Mouse (Mus musculus): ENCODE data around the gene Tmcc1. TPM values are rescaled to one million over a fixed set of nuclear protein-coding genes. Genes with fewer than 3 reads are reported as not detected.
A peak's percentile ranks its signal among the peaks of the same experiment; 100 is the strongest.

Tmcc1 gene
- polyA plus RNA-seq, 1 experiment, result 0.58 TPM

- peaks cover 4% of the 10 kb centered on the region; the same call in 1 of the 2 replicates for H3K4me1 ChIP-seq
- no peaks in the 10 kb centered on the region for H3K27me3 ChIP-seq (replicated peaks)
- no peaks in the 10 kb centered on the region for H3K9me3 ChIP-seq
- peaks cover 17% of the 10 kb centered on the region for H3K36me3 ChIP-seq (replicated peaks; ENCODE audit: low read length)
- no peak overlapping the region for H3K4me3 ChIP-seq (replicated peaks)
- TF ChIP-seq GATA1 (IDR thresholded peaks at IDR 0.05; ENCODE audit: borderline replicate concordance, low read length), result no peak
- TF ChIP-seq FLI1 (IDR thresholded peaks at IDR 0.05; ENCODE audit: low read length), result no peak
These were observed 38.2 kb downstream of the Tmcc1 start for GRCm38 (mm10) chr6:116154854-116155624.

GRCm38 (mm10) chr6:116147386-116147785 lies 45.9 kb downstream of the Tmcc1 start:
- peaks cover 4% of the 10 kb centered on the region; the same call in 1 of the 2 replicates for H3K9me3 ChIP-seq
- peaks cover 13% of the 10 kb centered on the region for H3K4me1 ChIP-seq
- peaks cover 17% of the 10 kb centered on the region for H3K36me3 ChIP-seq (replicated peaks; ENCODE audit: low read length)
- H3K4me3 ChIP-seq (replicated peaks), result no peak overlapping the region
- H3K27me3 ChIP-seq (replicated peaks), result no peaks in the 10 kb centered on the region
- TF ChIP-seq GATA1 (IDR thresholded peaks at IDR 0.05; ENCODE audit: borderline replicate concordance, low read length) (no peak), FLI1 (IDR thresholded peaks at IDR 0.05; ENCODE audit: low read length) (no peak)

DNA sequence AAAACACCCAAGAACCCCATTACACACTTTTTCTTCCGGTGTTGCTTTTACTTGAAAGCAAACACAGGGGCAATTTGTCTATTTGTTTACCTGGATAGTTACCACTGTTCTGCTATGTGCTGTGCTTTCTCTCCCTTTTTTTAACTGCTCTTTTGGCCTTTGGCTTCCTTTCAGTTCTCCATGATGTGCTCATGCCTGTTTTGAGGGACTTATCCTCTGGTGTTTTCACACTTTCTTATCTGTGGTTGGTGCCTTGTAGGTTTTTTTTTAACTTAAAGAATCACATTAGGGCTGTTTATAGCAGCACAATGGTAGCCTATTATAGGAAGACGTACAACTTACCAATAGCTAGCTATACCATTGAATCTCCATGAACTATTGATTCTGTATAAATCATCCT lies 51.6 kb downstream of the Tmcc1 start:
- TF ChIP-seq FLI1 (IDR thresholded peaks at IDR 0.05; ENCODE audit: low read length) (no peak), GATA1 (IDR thresholded peaks at IDR 0.05; ENCODE audit: borderline replicate concordance, low read length) (no peak)
- peaks cover 6% of the 10 kb centered on the region for H3K36me3 ChIP-seq (replicated peaks; ENCODE audit: low read length)

DNA sequence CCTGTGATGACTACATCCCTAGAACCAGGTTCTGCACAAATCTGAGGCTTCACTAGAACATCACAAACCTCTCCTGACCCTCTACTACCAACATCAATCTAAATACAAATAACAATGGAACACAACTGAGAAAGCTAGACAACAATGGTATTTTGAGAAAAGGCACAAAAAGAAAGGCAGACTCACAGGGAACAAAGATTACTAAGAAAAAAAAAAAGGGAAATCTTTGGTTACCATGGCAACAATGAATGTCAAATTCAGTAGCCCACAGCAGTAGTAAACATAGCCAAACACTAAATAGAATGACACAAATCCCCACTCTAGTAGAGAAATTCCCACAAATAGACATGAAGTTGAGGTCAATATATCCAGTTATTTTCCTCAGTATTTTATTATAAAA lies 52.5 kb downstream of the Tmcc1 start:
- H3K4me3 ChIP-seq (replicated peaks), result no peak overlapping the region
- no peaks in the 10 kb centered on the region for H3K27me3 ChIP-seq (replicated peaks)
- H3K9me3 ChIP-seq, result peaks cover 4% of the 10 kb centered on the region; the same call in 1 of the 2 replicates
- peaks cover 6% of the 10 kb centered on the region for H3K36me3 ChIP-seq (replicated peaks; ENCODE audit: low read length)
- no peak for TF ChIP-seq GATA1 (IDR thresholded peaks at IDR 0.05; ENCODE audit: borderline replicate concordance, low read length)
- no peak for TF ChIP-seq FLI1 (IDR thresholded peaks at IDR 0.05; ENCODE audit: low read length)
- peaks cover 51% of the 10 kb centered on the region for H3K4me1 ChIP-seq

More for the DNA sequence above, 51.6 kb downstream of the Tmcc1 start:
- H3K9me3 ChIP-seq, result peaks cover 4% of the 10 kb centered on the region; the same call in 1 of the 2 replicates
- H3K4me1 ChIP-seq, result peaks cover 44% of the 10 kb centered on the region
- H3K27me3 ChIP-seq (replicated peaks), result no peaks in the 10 kb centered on the region
- H3K4me3 ChIP-seq (replicated peaks), result no peak overlapping the region

GRCm38 (mm10) chr6:116139143-116139856 lies 54.0 kb downstream of the Tmcc1 start:
- TF ChIP-seq GATA1 (IDR thresholded peaks at IDR 0.05; ENCODE audit: borderline replicate concordance, low read length) (no peak), FLI1 (IDR thresholded peaks at IDR 0.05; ENCODE audit: low read length) (no peak)
- no peaks in the 10 kb centered on the region for H3K27me3 ChIP-seq (replicated peaks)
- H3K9me3 ChIP-seq, result peaks cover 4% of the 10 kb centered on the region; the same call in 1 of the 2 replicates
- H3K4me1 ChIP-seq, result peaks cover 46% of the 10 kb centered on the region
- H3K4me3 ChIP-seq (replicated peaks), result no peak overlapping the region
- H3K36me3 ChIP-seq (replicated peaks; ENCODE audit: low read length), result peaks cover 6% of the 10 kb centered on the region

- Histone ChIP-seq H3K27me3 (replicated peaks) (no peaks in the 10 kb centered on the region), H3K36me3 (replicated peaks; ENCODE audit: low read length) (peaks cover 12% of the 10 kb centered on the region), H3K9me3 (no peaks in the 10 kb centered on the region), H3K4me3 (replicated peaks) (peak overlapping the region; percentile 81), H3K4me1 (peaks cover 30% of the 10 kb centered on the region)
- TF ChIP-seq FLI1 (IDR thresholded peaks at IDR 0.05; ENCODE audit: low read length), result no peak
- no peak for TF ChIP-seq GATA1 (IDR thresholded peaks at IDR 0.05; ENCODE audit: borderline replicate concordance, low read length)
These were observed 57.2 kb downstream of the Tmcc1 start for GRCm38 (mm10) chr6:116135971-116136632.

DNA sequence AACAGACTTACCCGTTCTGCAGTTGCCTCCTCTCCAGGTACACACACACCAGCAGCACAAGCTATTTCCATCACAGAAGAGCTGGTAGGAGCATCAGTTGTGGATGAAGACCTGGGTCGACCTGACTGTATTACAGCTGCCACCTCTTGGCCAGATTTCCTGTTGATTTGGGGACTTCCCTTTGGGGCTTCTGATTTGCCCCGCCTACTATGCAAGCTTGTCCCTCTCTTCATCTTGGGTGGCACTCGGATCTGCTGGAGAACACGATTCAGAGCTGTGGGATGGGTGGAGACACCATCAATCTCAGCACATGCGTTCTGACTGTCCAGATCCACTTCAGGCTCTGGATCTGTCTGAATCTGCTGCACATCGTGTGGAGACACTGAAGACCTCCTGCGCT lies 59.5 kb downstream of the Tmcc1 start:
- TF ChIP-seq FLI1 (IDR thresholded peaks at IDR 0.05; ENCODE audit: low read length) (no peak), GATA1 (IDR thresholded peaks at IDR 0.05; ENCODE audit: borderline replicate concordance, low read length) (no peak)
- H3K27me3 ChIP-seq (replicated peaks), result no peaks in the 10 kb centered on the region
- H3K9me3 ChIP-seq, result no peaks in the 10 kb centered on the region
- H3K4me1 ChIP-seq, result peaks cover 20% of the 10 kb centered on the region
- H3K36me3 ChIP-seq (replicated peaks; ENCODE audit: low read length), result peaks cover 12% of the 10 kb centered on the region
- no peak overlapping the region for H3K4me3 ChIP-seq (replicated peaks)

DNA sequence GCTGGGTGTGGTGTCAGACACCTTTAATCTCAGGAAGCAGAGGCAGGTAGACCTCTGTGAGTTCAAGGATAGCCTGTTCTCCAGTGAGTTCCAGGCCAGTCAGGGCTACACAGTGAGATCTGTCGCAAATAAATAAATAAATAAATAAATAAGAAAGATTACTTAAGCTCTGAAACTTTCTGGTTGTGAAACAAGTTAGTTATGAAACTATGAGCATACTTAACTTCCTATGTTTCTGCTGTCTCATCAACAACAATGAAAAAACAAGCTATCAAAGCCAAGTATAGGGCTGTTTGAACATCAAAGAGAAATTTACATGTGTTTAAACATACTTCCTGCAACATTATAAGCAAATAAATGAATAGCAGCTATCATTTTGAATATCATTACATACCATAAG lies 61.5 kb downstream of the Tmcc1 start:
- no peaks in the 10 kb centered on the region for H3K9me3 ChIP-seq

GRCm38 (mm10) chr6:116128710-116129109 lies 64.6 kb downstream of the Tmcc1 start:
- TF ChIP-seq GATA1 (IDR thresholded peaks at IDR 0.05; ENCODE audit: borderline replicate concordance, low read length), result no peak
- TF ChIP-seq FLI1 (IDR thresholded peaks at IDR 0.05; ENCODE audit: low read length), result no peak
- peaks cover 11% of the 10 kb centered on the region for H3K36me3 ChIP-seq (replicated peaks; ENCODE audit: low read length)
- H3K9me3 ChIP-seq, result no peaks in the 10 kb centered on the region
- H3K4me1 ChIP-seq, result peaks cover 10% of the 10 kb centered on the region
- H3K27me3 ChIP-seq (replicated peaks), result no peaks in the 10 kb centered on the region
- H3K4me3 ChIP-seq (replicated peaks), result no peak overlapping the region

More for the DNA sequence above, 61.5 kb downstream of the Tmcc1 start:
- Histone ChIP-seq H3K4me1 (peaks cover 16% of the 10 kb centered on the region), H3K36me3 (replicated peaks; ENCODE audit: low read length) (peaks cover 12% of the 10 kb centered on the region), H3K27me3 (replicated peaks) (no peaks in the 10 kb centered on the region), H3K4me3 (replicated peaks) (no peak overlapping the region)
- no peak for TF ChIP-seq FLI1 (IDR thresholded peaks at IDR 0.05; ENCODE audit: low read length)
- no peak for TF ChIP-seq GATA1 (IDR thresholded peaks at IDR 0.05; ENCODE audit: borderline replicate concordance, low read length)
